Mouse (Mus musculus) hindbrain, embryonic 10.5 days (tissue): ENCODE data around the gene Slc2a10. TPM values are rescaled to one million over a fixed set of nuclear protein-coding genes. Genes with fewer than 3 reads are reported as not detected.
"Not testable (repeated sequence)": the region's sequence is repeated elsewhere in the genome, so short reads cannot be mapped to it uniquely, and the experiment has no call there.

ENCODE experiments used
- DNase-seq: peaks from one replicate; pipeline ENCODE4 v3.0.0-alpha.2; 2017; ENCODE audit warnings: low spot score
- H3K27ac ChIP-seq: fragments of 300-500 bp; sonication (generic); 2 replicates; pipeline ENCODE4 v1.5.1; 2016; ENCODE audit warnings: mild to moderate bottlenecking, moderate library complexity
- H3K27me3 ChIP-seq: fragments of 300-500 bp; sonication (generic); 2 replicates; pipeline ENCODE4 v1.6.1; 2016; ENCODE audit warnings: mild to moderate bottlenecking; ENCODE audit not compliant: poor library complexity, insufficient read depth, severe bottlenecking
- H3K36me3 ChIP-seq: fragments of 300-500 bp; sonication (generic); 2 replicates; pipeline ENCODE4 v1.6.1; 2016; ENCODE audit warnings: mild to moderate bottlenecking, moderate library complexity
- H3K4me1 ChIP-seq: fragments of 300-500 bp; sonication (generic); replicated peaks from 2 replicates; pipeline ENCODE4 v1.6.1; 2016; ENCODE audit warnings: mild to moderate bottlenecking
- H3K4me3 ChIP-seq: fragments of 300-500 bp; sonication (generic); 2 replicates; pipeline ENCODE4 v1.5.1; 2016; ENCODE audit warnings: mild to moderate bottlenecking, moderate library complexity
- H3K9me3 ChIP-seq: fragments of 300-500 bp; sonication (generic); 2 replicates; pipeline ENCODE4 v1.6.1; 2016; ENCODE audit warnings: mild to moderate bottlenecking, moderate library complexity
- WGBS: fragments of 180-500 bp; shearing (Covaris S2); methylation state at CpG from one replicate; pipeline ENCODE4 v1.1.7; 2016; 5-methylcytosine and 5-hydroxymethylcytosine counted together
- polyA plus RNA-seq: library from polyadenylated mRNA; unstranded; fragments of >200 nt; fragmentation: Nextera tagmentation; extraction: Ambion mirVana; gene quantifications from 2 replicates; pipeline ENCODE4 v1.2.1, GENCODE M21; 2016

The Slc2a10 gene
- polyA plus RNA-seq, 1 experiment from 2014 or later: 5.0 TPM

DNA sequence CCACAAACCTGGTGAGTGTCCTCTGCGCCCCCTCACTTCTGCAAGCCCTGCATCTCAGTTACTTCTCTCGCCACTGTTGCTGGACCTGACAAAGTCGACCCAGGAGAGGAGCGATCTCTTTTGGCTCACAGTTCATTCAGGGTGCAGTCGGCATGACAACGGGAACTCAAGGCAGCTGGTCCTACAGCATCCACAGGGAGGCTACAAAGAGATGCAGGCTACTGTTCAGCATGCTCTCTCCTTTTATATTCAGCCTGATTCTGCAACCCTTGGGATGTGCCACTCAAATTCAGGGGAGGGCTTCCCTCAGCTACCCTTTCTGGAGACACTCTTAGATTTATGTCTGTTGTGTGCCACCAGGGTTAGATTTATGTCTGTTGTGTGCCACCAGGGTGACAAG, 45.0 kb downstream of the Slc2a10 start:
- H3K4me1 ChIP-seq: peaks cover 42% of the 10 kb centered on the region
- no peak overlapping the region for H3K4me3 ChIP-seq
- H3K27ac ChIP-seq: peak overlapping the region; percentile 69; the same call in 1 of the 2 replicates
- no peak for DNase-seq
- no peaks in the 10 kb centered on the region for H3K9me3 ChIP-seq
- no peaks in the 10 kb centered on the region for H3K36me3 ChIP-seq
- no peaks in the 10 kb centered on the region; the same call in 1 of the 2 replicates for H3K27me3 ChIP-seq
- WGBS: 60% methylated on average over 6 of the region's 6 CpGs

DNA sequence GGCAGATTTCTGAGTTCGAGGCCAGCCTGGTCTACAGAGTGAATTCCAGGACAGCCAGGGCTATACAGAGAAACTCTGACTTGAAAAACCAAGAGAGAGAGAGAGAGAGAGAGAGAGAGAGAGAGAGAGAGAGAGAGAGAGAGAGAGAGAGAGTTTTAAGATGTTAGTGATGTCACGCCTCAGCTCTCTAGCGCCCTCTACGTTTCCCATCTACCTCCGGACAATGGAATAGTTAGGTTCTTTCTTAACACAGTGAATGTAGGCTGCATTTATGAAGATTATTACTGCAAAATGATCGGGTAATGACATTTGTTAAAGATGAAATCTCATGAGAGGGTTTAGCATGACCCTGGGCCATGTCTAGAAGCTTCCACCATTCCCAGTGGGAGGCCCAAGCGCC, 46.8 kb downstream of the Slc2a10 start:
- not testable (repeated sequence) for H3K36me3 ChIP-seq, H3K27ac ChIP-seq, H3K4me3 ChIP-seq, DNase-seq, H3K27me3 ChIP-seq, H3K9me3 ChIP-seq
- 72% methylated on average over 7 of the region's 7 CpGs for WGBS
- peaks cover 45% of the 10 kb centered on the region for H3K4me1 ChIP-seq

DNA sequence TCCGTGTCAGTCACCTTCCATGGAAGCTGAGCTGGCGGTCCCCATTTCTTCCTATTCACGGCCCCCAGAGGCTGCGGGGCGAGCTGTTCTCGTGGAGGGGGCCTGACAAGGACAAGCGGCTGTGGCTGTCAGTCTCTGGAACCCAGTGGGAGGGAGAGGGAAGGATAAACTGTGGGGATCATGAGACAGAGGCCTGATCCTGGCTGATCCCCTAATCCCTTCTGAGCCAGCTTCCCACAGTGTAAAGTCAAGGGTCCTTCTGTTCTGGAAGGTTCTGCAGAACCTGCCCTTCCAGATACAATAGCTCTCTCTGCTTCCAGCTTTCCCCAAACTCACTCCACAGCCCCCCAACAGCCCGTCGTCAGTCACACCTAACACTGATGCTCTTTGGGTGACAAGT, 50.5 kb downstream of the Slc2a10 start:
- Histone ChIP-seq H3K36me3 (no peaks in the 10 kb centered on the region), H3K4me3 (no peak overlapping the region), H3K27ac (peak overlapping the region; percentile 35; the same call in 1 of the 2 replicates), H3K9me3 (no peaks in the 10 kb centered on the region), H3K4me1 (peaks cover 32% of the 10 kb centered on the region), H3K27me3 (peaks cover 19% of the 10 kb centered on the region)
- WGBS: 67% methylated on average over 9 of the region's 9 CpGs
- no peak for DNase-seq

DNA sequence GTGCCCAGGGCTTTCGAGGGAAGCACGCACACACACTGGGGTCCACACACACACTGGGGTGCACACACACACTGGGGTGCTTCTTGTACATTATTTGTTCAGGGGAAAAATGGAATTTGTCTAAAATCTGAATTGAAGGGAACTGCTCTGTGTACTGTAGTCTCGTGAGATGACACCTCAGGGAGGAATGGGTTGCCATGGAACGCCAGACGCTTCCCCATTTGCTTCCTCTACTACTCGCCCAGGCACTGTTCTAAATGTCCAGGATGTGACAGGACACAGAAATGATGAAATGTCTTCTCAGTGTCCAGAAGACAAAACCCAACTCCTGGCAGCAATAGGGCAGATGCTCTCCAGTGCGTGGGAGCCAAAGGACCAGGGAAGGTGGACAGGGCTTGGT, 53.7 kb downstream of the Slc2a10 start:
- H3K27me3 ChIP-seq: peaks cover 32% of the 10 kb centered on the region
- no peak overlapping the region for H3K4me3 ChIP-seq
- H3K9me3 ChIP-seq: no peaks in the 10 kb centered on the region
- H3K27ac ChIP-seq: no peak overlapping the region
- DNase-seq: no peak
- H3K4me1 ChIP-seq: peaks cover 51% of the 10 kb centered on the region
- no peaks in the 10 kb centered on the region for H3K36me3 ChIP-seq
- 89% methylated on average over 7 of the region's 7 CpGs for WGBS

DNA sequence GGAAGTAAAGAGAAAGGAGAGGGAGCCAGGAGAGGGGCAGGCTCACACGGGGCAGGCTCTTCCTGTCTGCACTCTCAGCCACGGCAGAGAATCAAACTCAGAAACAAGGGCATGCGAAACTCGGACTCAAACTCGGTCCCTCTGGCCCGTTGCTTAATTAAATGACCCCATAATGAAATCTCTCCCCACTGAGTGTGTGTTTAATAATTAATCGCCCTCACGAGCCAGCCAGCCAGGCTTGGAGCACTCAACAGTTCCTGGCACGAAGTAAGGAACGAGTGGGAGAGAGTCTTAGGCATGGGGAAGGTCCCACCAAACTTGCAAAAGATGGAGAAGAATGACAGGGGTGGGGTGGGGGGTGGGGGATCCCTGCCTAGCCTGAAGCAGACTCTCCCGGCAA, 55.3 kb downstream of the Slc2a10 start:
- no peaks in the 10 kb centered on the region for H3K9me3 ChIP-seq
- no peak overlapping the region for H3K4me3 ChIP-seq
- 66% methylated on average over 11 of the region's 11 CpGs for WGBS
- DNase-seq: no peak
- H3K4me1 ChIP-seq: peaks cover 60% of the 10 kb centered on the region
- peak overlapping the region; percentile 66; the same call in 1 of the 2 replicates for H3K27ac ChIP-seq
- no peaks in the 10 kb centered on the region for H3K36me3 ChIP-seq
- H3K27me3 ChIP-seq: peaks cover 48% of the 10 kb centered on the region

DNA sequence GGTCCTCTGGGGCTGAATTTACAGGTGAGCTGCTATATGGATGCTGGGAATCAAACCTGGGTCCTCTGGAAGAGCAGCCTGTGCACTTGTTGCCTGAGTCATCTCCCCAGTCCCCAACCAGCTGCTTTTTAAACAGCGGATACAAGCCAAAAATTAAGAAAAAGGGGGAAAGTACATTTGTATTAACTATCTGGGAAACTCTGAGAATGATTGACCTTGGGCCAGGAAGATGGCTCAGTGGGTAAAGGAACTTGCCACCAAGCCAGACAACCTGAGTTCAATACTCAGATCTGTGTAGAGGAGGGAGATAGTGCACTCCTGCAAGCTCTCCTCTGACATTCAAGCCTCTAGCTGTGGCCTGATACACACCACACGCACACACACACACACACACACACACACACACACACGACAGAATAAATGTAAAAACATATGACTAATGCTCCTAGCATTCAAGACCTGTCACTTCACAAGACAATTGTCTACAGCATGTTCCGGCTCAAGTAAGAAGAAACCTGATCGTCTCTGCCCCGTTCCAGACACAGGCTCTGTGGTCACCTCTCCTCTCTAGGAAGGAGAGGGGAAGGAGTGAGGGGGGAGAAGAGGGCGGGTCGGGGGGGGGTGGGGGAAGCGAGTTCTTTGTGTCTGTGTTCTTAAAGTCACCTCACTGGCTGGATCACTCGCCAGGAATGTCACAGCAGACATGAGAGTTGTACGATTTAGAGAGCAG, 56.1 kb downstream of the Slc2a10 start:
- no peaks in the 10 kb centered on the region for H3K36me3 ChIP-seq
- no peaks in the 10 kb centered on the region for H3K9me3 ChIP-seq
- 34% methylated on average over 11 of the region's 11 CpGs for WGBS
- H3K4me1 ChIP-seq: peaks cover 66% of the 10 kb centered on the region
- H3K4me3 ChIP-seq: no peak overlapping the region
- peaks cover 51% of the 10 kb centered on the region for H3K27me3 ChIP-seq
- DNase-seq: no peak
- peak overlapping the region; percentile 71 for H3K27ac ChIP-seq

DNA sequence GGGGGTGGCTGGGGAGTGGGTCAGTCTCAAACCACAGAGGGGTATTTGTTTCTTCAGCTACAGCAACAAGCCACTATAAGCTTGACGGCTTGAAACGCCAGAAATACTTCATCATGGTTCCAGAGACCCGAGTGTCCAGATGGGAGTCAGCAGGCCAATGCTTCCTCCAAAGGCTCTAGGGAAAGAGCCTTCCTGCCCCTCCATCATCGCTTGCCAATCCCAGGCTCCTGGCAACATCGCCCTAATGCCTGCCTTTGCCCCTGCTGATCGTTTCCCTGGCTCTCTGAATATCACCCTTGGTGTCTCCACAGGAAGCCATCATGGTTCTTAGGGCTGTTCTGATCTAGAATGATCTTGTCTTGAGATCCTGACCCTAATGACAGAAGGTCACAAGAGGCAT, 58.3 kb downstream of the Slc2a10 start:
- peaks cover 78% of the 10 kb centered on the region for H3K4me1 ChIP-seq
- 65% methylated on average over 6 of the region's 6 CpGs for WGBS
- H3K9me3 ChIP-seq: no peaks in the 10 kb centered on the region
- peaks cover 62% of the 10 kb centered on the region for H3K27me3 ChIP-seq
- peak overlapping the region; percentile 37; the same call in 1 of the 2 replicates for H3K27ac ChIP-seq
- no peaks in the 10 kb centered on the region for H3K36me3 ChIP-seq
- no peak overlapping the region for H3K4me3 ChIP-seq
- no peak for DNase-seq

DNA sequence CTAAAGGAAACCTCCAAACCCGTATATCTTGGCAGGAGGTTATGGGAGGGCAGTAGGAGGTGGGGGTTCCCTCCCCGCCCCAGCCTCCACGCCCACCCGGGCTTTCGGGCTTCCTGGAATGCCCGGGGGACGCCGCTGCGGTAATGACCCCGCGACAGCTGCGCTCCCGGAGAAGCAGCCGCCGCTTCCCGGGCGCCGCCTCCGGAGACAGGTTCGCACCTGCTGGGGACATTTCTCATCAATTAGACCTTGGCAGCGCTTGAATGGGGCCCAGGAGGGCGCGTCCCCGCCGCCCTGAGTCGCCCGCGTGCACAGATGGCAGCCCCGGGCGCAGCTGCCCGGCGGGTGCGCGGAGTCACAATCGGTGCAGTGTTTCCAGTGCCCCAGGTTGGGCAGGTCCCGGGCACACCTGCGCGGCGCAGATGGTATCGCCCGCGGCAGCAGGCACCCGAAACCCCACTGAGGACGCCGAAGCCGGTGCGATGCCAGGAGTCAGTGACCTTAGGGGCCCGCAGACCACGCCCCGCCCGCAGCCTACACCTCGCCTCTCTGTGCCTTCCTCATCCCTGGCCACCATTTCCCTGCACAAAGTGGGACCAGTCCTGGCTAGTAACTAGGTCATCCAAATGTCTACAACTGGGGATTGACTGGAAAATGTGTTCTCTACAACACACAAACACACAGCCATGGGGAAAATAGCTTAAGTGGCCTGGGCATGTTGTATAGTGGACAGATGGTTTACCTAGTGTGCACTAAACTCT, 59.9 kb downstream of the Slc2a10 start:
- WGBS: 1% methylated on average over 52 of the region's 52 CpGs

DNA sequence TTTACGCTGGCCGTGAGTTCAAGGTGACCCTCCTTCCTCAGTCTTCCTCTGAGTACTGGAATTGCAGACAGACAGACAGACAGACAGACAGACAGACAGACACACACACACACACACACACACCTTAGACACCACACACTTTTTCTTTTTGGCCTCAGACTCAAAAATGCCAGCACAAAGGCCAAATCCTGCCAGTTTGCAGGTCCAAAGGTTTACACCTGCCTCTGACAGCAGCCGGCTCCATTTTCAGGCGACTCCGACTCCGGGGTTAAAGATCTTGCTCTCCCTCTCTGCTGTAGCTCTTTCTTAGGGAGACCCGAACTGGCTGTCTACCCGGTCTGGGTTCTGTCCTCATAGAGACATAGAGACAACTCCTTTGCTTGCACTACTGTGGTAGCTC, 60.5 kb downstream of the Slc2a10 start:
- Histone ChIP-seq H3K4me1 (peaks cover 68% of the 10 kb centered on the region), H3K9me3 (no peaks in the 10 kb centered on the region), H3K36me3 (no peaks in the 10 kb centered on the region), H3K27ac (peak overlapping the region; percentile 82), H3K4me3 (no peak overlapping the region), H3K27me3 (peaks cover 49% of the 10 kb centered on the region)
- 60% methylated on average over 8 of the region's 8 CpGs for WGBS
- DNase-seq: no peak

More for the DNA sequence above, 59.9 kb downstream of the Slc2a10 start:
- Histone ChIP-seq H3K4me3 (peak overlapping the region; percentile 57), H3K27me3 (peaks cover 49% of the 10 kb centered on the region), H3K9me3 (no peaks in the 10 kb centered on the region), H3K4me1 (peaks cover 68% of the 10 kb centered on the region), H3K36me3 (no peaks in the 10 kb centered on the region), H3K27ac (peak overlapping the region; percentile 82)
- peak; percentile 68 for DNase-seq

DNA sequence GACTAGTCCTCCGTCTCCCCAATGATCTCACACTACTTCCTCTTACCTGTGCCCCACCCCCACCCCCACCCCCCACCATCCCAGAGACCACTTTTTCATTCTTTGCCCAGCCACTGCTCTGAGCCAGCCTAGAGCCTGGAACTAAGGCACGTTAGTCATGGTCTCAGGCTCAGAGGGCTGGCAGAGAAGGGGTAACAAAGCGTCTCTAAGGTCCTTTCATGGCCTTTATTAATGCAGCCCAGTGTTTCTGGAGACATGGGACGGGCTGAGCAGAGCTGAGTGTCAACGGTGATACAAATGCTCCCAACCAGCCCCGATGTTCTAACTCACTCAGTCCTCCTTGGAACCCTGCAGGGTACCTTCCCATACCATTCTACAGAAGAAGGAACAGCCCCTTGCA, 61.0 kb downstream of the Slc2a10 start:
- DNase-seq: no peak
- WGBS: 23% methylated on average over 6 of the region's 6 CpGs
- Histone ChIP-seq H3K9me3 (no peaks in the 10 kb centered on the region), H3K36me3 (no peaks in the 10 kb centered on the region), H3K27me3 (peaks cover 49% of the 10 kb centered on the region), H3K27ac (peak overlapping the region; percentile 82), H3K4me3 (no peak overlapping the region), H3K4me1 (peaks cover 67% of the 10 kb centered on the region)

DNA sequence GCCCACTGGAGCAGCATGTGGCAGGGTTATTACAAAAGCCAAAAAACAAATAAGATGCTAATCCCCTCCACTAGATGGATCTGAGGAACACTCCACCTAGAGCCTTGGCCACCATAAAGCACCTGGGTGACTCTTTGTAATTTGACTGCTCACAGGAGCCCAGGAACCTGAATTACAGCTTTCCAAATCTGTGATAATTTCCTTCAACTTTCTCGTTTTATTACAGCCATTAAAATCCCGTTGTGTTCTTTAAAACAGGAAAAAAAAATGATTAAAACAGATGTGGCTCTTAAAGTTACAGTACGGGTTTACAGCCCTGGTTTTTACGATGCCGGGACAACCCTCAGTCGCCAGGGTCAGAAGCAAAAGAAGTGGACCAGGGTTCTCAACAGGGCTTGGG, 63.3 kb downstream of the Slc2a10 start:
- Histone ChIP-seq H3K4me1 (peaks cover 59% of the 10 kb centered on the region), H3K9me3 (no peaks in the 10 kb centered on the region)

DNA sequence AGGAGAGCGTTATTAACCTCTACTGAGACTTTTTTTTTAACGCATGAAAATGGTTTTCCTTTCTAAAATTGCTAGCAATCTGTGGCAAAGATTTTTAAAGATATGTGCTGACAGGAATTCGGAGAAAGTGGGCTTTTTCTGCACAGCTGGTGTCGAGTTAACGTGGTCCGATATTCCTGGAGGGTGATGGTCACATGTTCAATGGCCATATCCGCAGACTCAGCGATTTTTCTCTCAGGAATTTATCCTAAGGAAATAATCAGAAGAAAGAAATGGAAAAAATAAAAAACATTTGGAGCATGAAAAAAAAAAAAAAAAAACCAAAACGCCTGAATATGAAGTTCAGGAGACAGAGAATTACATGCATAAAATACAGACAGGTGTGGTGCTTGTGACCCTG, 64.2 kb downstream of the Slc2a10 start:
- Histone ChIP-seq H3K27me3 (peaks cover 31% of the 10 kb centered on the region), H3K4me3 (no peak overlapping the region), H3K27ac (no peak overlapping the region), H3K36me3 (no peaks in the 10 kb centered on the region), H3K4me1 (peaks cover 54% of the 10 kb centered on the region), H3K9me3 (no peaks in the 10 kb centered on the region)
- 82% methylated on average over 9 of the region's 9 CpGs for WGBS
- no peak for DNase-seq

More for the DNA sequence above, 63.3 kb downstream of the Slc2a10 start:
- DNase-seq: no peak
- Histone ChIP-seq H3K27me3 (peaks cover 39% of the 10 kb centered on the region), H3K4me3 (no peak overlapping the region), H3K27ac (no peak overlapping the region), H3K36me3 (no peaks in the 10 kb centered on the region)
- 87% methylated on average over 6 of the region's 6 CpGs for WGBS

DNA sequence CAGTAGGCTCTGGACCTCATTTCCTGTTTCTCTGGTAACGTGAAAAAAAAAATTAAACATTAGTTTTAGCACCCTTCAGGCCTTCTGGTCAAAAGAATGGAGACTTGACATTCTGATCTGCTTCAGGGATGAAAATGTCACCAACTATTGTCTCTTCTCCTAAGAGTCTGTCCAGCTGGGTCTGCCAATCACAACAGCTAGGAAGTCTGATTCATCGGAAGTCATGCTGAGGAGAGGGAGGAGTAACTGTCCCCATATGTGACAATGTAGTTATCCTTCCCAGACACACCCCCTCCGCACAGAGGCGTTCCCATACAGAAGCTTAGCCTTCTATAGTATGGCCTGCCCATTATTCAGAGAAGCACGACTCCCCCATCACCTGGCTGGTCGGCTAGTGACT, 65.3 kb downstream of the Slc2a10 start:
- 38% methylated on average over 6 of the region's 6 CpGs for WGBS
- Histone ChIP-seq H3K4me3 (no peak overlapping the region), H3K27ac (peak overlapping the region; percentile 40; the same call in 1 of the 2 replicates), H3K9me3 (no peaks in the 10 kb centered on the region), H3K27me3 (peaks cover 20% of the 10 kb centered on the region), H3K4me1 (peaks cover 44% of the 10 kb centered on the region), H3K36me3 (no peaks in the 10 kb centered on the region)
- DNase-seq: no peak
